Mouse (Mus musculus) forebrain, embryonic 14.5 days (tissue): ENCODE data around the gene Olfr190. TPM values are rescaled to one million over a fixed set of nuclear protein-coding genes. Genes with fewer than 3 reads are reported as not detected.
"Not testable (repeated sequence)": the region's sequence is repeated elsewhere in the genome, so short reads cannot be mapped to it uniquely, and the experiment has no call there.

ENCODE experiments used
- ATAC-seq: fragments of 200-750 bp; cut with Nextera tagmentation; 2 replicates; pipeline ENCODE4 v1.8.0; 2017; ENCODE audit warnings: mild to moderate bottlenecking, moderate library complexity
- DNase-seq: peaks from one replicate; pipeline ENCODE4 v3.0.0-alpha.2; 2015; ENCODE audit warnings: low spot score
- H3K27ac ChIP-seq: fragments of 300-500 bp; sonication (generic); 2 replicates; pipeline ENCODE4 v1.5.1; 2014; ENCODE audit warnings: low read depth, mild to moderate bottlenecking, control low read depth, low read length, moderate library complexity
- H3K27me3 ChIP-seq: fragments of 300-500 bp; sonication (generic); replicated peaks from 2 replicates; pipeline ENCODE4 v1.6.1; 2014; ENCODE audit warnings: low read length, control low read depth, mixed read lengths; ENCODE audit not compliant: control insufficient read depth, insufficient read depth
- H3K36me3 ChIP-seq: fragments of 300-500 bp; sonication (generic); 2 replicates; pipeline ENCODE4 v1.6.1; 2014; ENCODE audit warnings: low read length, control low read depth; ENCODE audit not compliant: control insufficient read depth, insufficient read depth
- H3K4me1 ChIP-seq: fragments of 300-500 bp; sonication (generic); 2 replicates; pipeline ENCODE4 v1.6.1; 2014; ENCODE audit warnings: antibody characterized with exemption, low read length, control low read depth; ENCODE audit not compliant: control insufficient read depth, insufficient read depth
- H3K4me2 ChIP-seq: fragments of 300-500 bp; sonication (generic); 2 replicates; pipeline ENCODE4 v1.6.1; 2014; ENCODE audit warnings: mild to moderate bottlenecking, control low read depth, low read length
- H3K4me3 ChIP-seq: fragments of 300-500 bp; sonication (generic); 2 replicates; pipeline ENCODE4 v1.5.1; 2014; ENCODE audit warnings: low read depth, low read length, control low read depth
- H3K9ac ChIP-seq: fragments of 300-500 bp; sonication (generic); 2 replicates; pipeline ENCODE4 v1.6.1; 2014; ENCODE audit warnings: mild to moderate bottlenecking, low read length, control low read depth, moderate library complexity
- H3K9me3 ChIP-seq: fragments of 300-500 bp; sonication (generic); replicated peaks from 2 replicates; pipeline ENCODE4 v1.6.1; 2016; ENCODE audit warnings: low read length, control low read depth, mixed read lengths; ENCODE audit not compliant: control insufficient read depth
- WGBS: fragments of 180-500 bp; shearing (Covaris S2); extraction: QIAGEN DNeasy Blood & Tissue Kit; methylation state at CpG from one replicate; pipeline ENCODE4 v1.1.7; 2014; 5-methylcytosine and 5-hydroxymethylcytosine counted together
- polyA plus RNA-seq: library from polyadenylated mRNA; unstranded; fragments of >200 nt; fragmentation: Nextera tagmentation; extraction: Ambion mirVana; gene quantifications from 2 replicates; pipeline ENCODE4 v1.2.1, GENCODE M21; 2014

The Olfr190 gene
- polyA plus RNA-seq, result not detected in 2 replicates

GRCm38 (mm10) chr16:59077905-59078304, at the start of gene Olfr190:
Olfr190 (minus strand) TSS chr16:59078005.
- H3K36me3 ChIP-seq, result no peaks in the 10 kb centered on the region
- no peak for ATAC-seq
- no peak within 1 kb of the TSS for H3K9ac ChIP-seq
- H3K27me3 ChIP-seq, result no peaks in the 10 kb centered on the region
- 91% methylated on average over 5 of the region's 5 CpGs for WGBS
- H3K4me1 ChIP-seq, result no peaks in the 10 kb centered on the region
- H3K27ac ChIP-seq, result no peak within 1 kb of the TSS
- no peak within 1 kb of the TSS for H3K4me3 ChIP-seq
- H3K9me3 ChIP-seq, result no peaks in the 10 kb centered on the region
- no peak within 1 kb of the TSS for H3K4me2 ChIP-seq
- no peak for DNase-seq

GRCm38 (mm10) chr16:59120969-59121368, 43.2 kb upstream of the Olfr190 start, which contains the start of gene Olfr194:
Olfr194 (minus strand) TSS chr16:59121069.
- ATAC-seq (no peak), DNase-seq (no peak)
- H3K4me2 ChIP-seq, result no peak within 1 kb of the TSS
- no peak within 1 kb of the TSS for H3K9ac ChIP-seq
- H3K27me3 ChIP-seq, result no peaks in the 10 kb centered on the region
- no peaks in the 10 kb centered on the region for H3K9me3 ChIP-seq
- no peaks in the 10 kb centered on the region for H3K36me3 ChIP-seq
- no peak within 1 kb of the TSS for H3K4me3 ChIP-seq
- H3K4me1 ChIP-seq, result no peaks in the 10 kb centered on the region
- H3K27ac ChIP-seq, result no peak within 1 kb of the TSS

DNA sequence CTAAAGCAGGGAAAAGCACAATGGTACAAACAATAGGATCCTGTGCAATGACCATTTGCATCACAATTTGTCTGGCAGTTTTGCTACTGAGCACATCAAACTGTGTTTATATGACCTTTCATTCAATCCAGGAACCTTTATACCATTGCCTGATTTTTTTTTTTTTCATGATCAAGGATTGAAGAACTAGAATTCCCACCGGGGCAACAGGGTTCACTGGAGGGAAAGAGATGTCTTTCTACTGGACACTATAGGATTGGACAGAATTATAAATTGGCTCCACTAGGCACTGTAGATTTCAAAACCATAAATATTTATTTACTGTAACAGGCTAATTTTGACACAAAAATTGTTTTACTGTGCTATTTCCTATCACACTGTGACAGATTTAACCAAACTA, 34.0 kb upstream of the Olfr190 start, which contains the start of gene Olfr193:
TSS of gene Olfr193 (minus strand) at position 101 of the 400 bp plus-strand sequence.
- Histone ChIP-seq H3K27me3 (no peaks in the 10 kb centered on the region), H3K9ac (no peak within 1 kb of the TSS), H3K27ac (no peak within 1 kb of the TSS), H3K4me1 (no peaks in the 10 kb centered on the region), H3K9me3 (no peaks in the 10 kb centered on the region), H3K4me2 (no peak within 1 kb of the TSS), H3K4me3 (no peak within 1 kb of the TSS), H3K36me3 (no peaks in the 10 kb centered on the region)
- WGBS, result 78% methylated on average over 1 of the region's 1 CpGs
- no peak for DNase-seq
- ATAC-seq, result no peak

DNA sequence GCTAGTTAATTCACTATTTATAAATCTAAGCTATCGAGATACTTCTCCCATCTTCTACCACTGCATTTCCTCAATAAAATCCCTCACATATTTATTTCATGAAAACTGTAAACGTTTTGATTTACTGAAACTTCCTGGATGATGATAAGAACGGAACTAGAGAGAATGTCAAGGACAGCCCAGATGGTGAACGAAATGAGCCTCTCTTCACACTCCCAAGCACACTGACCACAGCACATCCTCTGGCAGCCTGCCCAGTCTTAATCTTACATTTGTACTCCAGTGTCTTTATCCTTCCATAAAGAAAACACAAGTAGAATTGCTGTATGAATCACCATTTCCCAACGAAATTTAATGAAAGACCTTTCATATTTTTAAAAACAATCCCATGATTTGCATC, 30.7 kb upstream of the Olfr190 start:
- not testable (repeated sequence) for DNase-seq
- WGBS, result 68% methylated on average over 5 of the region's 5 CpGs

DNA sequence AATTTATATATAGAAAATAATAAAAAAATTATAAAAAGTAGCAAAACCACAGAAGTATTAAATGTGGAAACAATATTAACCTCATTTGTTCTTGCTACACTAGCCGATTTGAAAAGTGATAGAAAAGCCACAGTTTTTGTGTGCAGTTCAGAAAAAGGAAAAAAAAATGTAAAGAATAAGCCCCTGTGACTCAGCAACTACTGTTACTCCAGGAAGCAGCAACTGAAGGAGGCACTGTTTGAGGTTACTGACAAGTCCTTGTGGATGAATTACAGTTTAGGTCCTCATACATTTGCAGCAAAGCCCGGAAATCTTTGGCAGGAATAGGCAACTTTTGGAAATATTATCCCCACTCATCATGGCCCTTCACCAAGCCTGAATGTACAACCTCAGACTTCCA, 27.5 kb upstream of the Olfr190 start:
- Histone ChIP-seq H3K27me3 (no peaks in the 10 kb centered on the region), H3K36me3 (no peaks in the 10 kb centered on the region), H3K9me3 (no peaks in the 10 kb centered on the region), H3K27ac (no peak overlapping the region), H3K4me3 (no peak overlapping the region), H3K9ac (no peak overlapping the region), H3K4me2 (no peak overlapping the region), H3K4me1 (no peaks in the 10 kb centered on the region)
- WGBS, result 84% methylated on average over 2 of the region's 2 CpGs
- no peak for DNase-seq
- ATAC-seq, result no peak

More for the DNA sequence above, 30.7 kb upstream of the Olfr190 start:
- not testable (repeated sequence) for H3K27ac ChIP-seq, H3K9ac ChIP-seq, H3K4me3 ChIP-seq, H3K4me1 ChIP-seq, H3K36me3 ChIP-seq, H3K4me2 ChIP-seq, H3K9me3 ChIP-seq, H3K27me3 ChIP-seq, ATAC-seq

DNA sequence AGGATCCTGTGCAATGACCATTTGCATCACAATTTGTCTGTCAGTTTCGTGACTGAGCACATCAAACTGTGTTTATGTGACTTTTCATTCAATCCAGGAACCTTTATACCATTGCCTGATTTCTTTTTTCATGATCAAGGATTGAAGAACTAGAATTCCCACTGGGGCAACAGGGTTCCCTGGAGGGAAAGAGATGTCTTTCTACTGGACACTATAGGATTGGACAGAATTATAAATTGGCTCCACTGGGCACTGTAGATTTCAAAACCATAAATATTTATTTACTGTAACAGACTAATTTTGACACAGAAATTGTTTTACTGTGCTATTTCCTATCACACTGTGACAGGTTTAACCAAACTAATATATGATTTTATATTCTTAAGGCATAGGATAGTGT, 11.9 kb upstream of the Olfr190 start, which contains the start of gene Olfr191:
TSS of gene Olfr191 (minus strand) at position 101 of the 400 bp plus-strand sequence.
- not testable (repeated sequence) for DNase-seq, H3K36me3 ChIP-seq, H3K27ac ChIP-seq, H3K4me3 ChIP-seq, H3K4me2 ChIP-seq, H3K4me1 ChIP-seq, H3K27me3 ChIP-seq, H3K9me3 ChIP-seq, H3K9ac ChIP-seq, ATAC-seq
- 34% methylated on average over 1 of the region's 1 CpGs for WGBS

GRCm38 (mm10) chr16:59081113-59081512, 3.3 kb upstream of the Olfr190 start:
- not testable (repeated sequence) for H3K9ac ChIP-seq, DNase-seq, H3K4me2 ChIP-seq, H3K4me3 ChIP-seq, H3K36me3 ChIP-seq, H3K4me1 ChIP-seq, H3K27me3 ChIP-seq, H3K9me3 ChIP-seq, ATAC-seq, H3K27ac ChIP-seq
- whole genome bisulfite sequencing, result 87% methylated on average over 2 of the region's 2 CpGs

DNA sequence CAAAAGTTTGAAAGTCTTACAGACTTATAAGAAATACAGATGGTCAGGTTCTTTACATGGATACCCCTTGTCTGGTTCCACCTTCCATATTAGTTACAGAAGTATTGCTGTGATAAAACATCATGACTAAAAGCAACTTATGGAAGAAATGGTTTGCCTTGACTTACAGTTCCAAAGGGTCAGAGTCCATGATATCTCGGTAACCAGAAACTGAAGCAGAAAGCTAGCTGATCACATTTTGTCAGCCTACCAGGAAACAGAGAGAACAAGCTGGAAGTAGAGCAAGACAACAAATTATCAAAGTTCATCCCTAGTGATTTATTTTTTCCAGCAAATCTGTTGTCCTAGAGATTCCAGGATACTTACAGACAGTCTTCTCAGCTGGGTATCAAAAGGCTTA, 4.3 kb downstream of the Olfr190 start:
- ATAC-seq (no peak), DNase-seq (no peak)
- H3K9me3 ChIP-seq, result no peaks in the 10 kb centered on the region
- no peaks in the 10 kb centered on the region for H3K27me3 ChIP-seq
- H3K9ac ChIP-seq, result no peak overlapping the region
- 94% methylated on average over 1 of the region's 1 CpGs for WGBS
- H3K36me3 ChIP-seq, result no peaks in the 10 kb centered on the region
- no peak overlapping the region for H3K4me2 ChIP-seq
- H3K27ac ChIP-seq, result no peak overlapping the region
- H3K4me3 ChIP-seq, result no peak overlapping the region
- no peaks in the 10 kb centered on the region for H3K4me1 ChIP-seq

DNA sequence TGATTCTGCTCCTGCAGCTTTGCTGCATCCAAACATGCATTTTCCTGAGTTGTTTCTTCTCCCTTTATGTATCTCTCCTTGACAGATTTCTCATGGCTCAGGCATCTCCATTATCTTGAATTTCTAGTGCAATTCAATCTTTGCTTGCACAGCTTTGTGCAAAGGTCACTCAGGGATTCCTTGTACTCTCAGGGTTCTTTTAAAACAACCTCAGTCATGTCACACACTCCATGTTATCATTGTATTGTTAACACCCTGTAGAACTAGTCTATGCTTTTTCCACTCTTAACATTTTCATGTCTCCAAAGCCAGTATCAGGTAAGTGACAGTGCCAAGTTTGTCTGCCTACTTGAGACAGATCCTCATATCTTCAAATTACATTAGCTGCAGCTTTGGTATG, 6.0 kb downstream of the Olfr190 start:
- ATAC-seq (no peak), DNase-seq (no peak)
- Histone ChIP-seq H3K4me2 (no peak overlapping the region), H3K4me3 (no peak overlapping the region), H3K9me3 (no peaks in the 10 kb centered on the region), H3K36me3 (no peaks in the 10 kb centered on the region), H3K4me1 (no peaks in the 10 kb centered on the region), H3K27ac (no peak overlapping the region), H3K9ac (no peak overlapping the region), H3K27me3 (no peaks in the 10 kb centered on the region)
